Mouse (Mus musculus) G1E (cell line): ENCODE results near the gene Akap12.

Source experiments
- CTCF ChIP-seq: IDR thresholded peaks from 2 replicates; pipeline ENCODE4 v1.5.1; 2012; ENCODE audit warnings: low read depth, low read length, inconsistent platforms, mixed read lengths
- GATA1 ChIP-seq: IDR thresholded peaks from 2 replicates; pipeline ENCODE4 v1.6.1; 2012; ENCODE audit warnings: borderline replicate concordance, low read length, inconsistent platforms, mixed read lengths
- GATA2 ChIP-seq: IDR thresholded peaks from 2 replicates; pipeline ENCODE4 v1.6.1; 2012; ENCODE audit warnings: low read depth, low read length, inconsistent platforms, borderline replicate concordance
- POLR2AphosphoS5 ChIP-seq: IDR thresholded peaks from 2 replicates; pipeline ENCODE4 v1.6.1; 2012; ENCODE audit warnings: low read depth, low read length, inconsistent platforms; ENCODE audit not compliant: insufficient replicate concordance
- TAL1 ChIP-seq: conservative IDR thresholded peaks from 2 replicates; pipeline ENCODE4 v1.6.1; 2012; ENCODE audit warnings: low read depth, low read length, inconsistent platforms, mixed read lengths

GRCm38 (mm10) chr10:4323885-4324284 lies 57.7 kb downstream of the Akap12 start:
- TF ChIP-seq POLR2AphosphoS5 (no peak), CTCF (no peak), TAL1 (no peak), GATA1 (no peak), GATA2 (no peak)
